Mouse (Mus musculus): ENCODE measurements at regions not wholly inside any gene's neighbourhood (a gene's known extent, or its start where the extent isn't known, plus 50 kb on each side); places are given as distances from the start of the nearest gene placed in this dataset.
A peak's percentile ranks its signal among the peaks of the same experiment; 100 is the strongest.

GRCm38 (mm10) chr4:95154377-95154776, 102.4 kb upstream of the Jun start:
- no peak for DNase-seq (ENCODE audit: low spot score in 2 of 2)

DNA sequence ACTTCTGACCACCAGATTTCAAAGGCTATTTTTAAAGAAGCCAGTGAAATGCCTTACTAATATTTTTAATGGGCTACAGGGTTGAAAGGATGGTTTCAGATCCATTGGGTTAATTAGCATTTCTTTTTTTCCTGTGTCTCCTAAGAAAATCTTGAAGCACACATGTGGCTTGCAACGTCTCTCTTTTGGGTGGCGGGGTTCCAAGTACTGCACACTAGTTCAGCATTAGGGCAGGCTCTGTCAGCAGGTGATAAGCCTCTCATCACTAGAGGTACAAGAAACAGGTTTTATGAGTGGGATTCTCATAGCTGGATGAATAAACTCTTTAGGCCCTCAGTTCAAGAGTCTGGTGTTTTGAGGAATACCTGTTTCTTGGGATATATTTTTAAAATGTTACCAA, 103.2 kb upstream of the Jun start:
- no peak for DNase-seq (ENCODE audit: low spot score in 2 of 2)

- DNase-seq (ENCODE audit: low spot score in 2 of 2) = no peak
Measured at GRCm38 (mm10) chr4:95155796-95156195, 103.8 kb upstream of the Jun start.

DNA sequence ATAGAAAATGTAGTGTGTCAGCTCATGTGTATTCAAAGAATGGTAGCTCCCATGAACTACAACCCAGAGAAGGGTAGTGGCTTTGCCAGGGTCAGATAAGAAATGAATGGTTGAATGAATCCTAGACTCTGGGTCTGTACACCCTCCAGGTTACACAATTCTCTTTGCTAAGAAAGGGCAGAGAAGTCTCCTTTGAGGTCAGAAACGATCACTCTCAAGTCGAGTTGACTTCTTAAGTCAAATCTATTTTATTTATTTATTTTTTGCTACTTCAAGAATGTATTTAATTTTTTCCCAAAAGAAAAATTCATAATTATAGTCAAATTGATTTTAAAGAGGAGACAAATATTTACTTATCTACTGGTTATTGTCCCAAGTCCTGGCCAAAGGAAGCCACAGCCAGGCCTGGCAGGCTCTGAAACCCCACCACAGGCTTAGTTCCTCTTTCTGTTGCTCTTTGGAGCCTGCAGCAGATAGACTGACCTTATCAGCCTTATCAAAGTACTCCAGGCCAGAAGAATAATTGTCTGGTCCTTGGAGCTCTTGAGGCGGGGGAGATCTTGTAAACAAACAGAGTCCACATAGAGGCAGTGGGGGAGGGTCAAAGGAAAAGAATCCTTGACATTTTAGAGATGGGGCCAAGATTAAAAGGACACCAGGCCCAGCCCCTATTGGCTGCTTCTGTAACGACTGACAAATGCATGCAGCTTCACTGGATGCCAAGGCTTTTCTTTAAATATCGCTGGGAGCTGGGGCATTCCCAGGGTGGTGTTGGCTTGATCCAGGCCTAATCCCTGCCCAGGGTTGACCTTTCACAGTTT, 104.6 kb upstream of the Jun start:
- no peak for DNase-seq (ENCODE audit: low spot score in 2 of 2)

GRCm38 (mm10) chr4:95157653-95158430, 105.8 kb upstream of the Jun start:
- DNase-seq (ENCODE audit: low spot score in 2 of 2) = no peak

DNA sequence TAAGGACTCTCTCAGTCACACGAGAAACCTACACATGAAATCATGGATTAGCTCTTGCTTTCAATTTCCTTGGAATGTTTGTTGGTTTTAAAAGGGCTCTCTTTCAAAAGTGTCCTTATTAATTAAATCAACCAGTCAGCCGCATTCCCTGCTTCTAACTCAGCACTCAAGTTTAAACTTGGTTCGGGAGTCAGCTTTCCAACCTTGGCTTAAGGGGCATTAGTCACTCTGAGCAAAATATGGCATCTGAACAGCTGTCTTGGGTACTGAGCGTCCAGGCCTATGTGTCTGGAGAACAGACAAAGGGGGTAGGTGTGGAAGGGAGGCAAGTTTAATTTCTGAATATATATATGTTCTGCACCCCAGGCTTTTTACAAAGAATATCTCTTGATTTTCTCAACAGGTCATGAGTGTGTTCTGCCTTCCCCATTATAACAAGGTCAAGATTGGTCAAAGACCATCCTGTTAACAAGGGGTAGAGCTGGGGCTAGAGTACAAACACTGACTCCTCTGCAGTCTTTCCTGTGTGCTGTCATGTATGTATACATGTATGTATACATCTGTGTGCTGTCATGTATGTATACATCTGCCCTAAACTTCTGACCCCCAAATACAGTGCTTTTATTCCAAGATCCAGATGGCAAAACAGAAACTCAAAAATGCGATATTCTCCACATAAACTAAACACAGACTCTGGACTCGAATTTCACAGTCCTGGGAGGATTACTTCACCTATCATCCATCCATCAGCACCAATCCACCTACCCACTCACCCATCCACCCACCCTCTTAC, 106.8 kb upstream of the Jun start:
- DNase-seq (ENCODE audit: low spot score in 2 of 2) = no peak

- no peak for DNase-seq (ENCODE audit: low spot score in 2 of 2)
Measured at GRCm38 (mm10) chr4:95159821-95160220, 107.8 kb upstream of the Jun start.

- DNase-seq (ENCODE audit: low spot score in 2 of 2) = no peak
Measured at GRCm38 (mm10) chr4:95160465-95160864, 108.4 kb upstream of the Jun start.

- peak; percentile 83 to 93 for DNase-seq (ENCODE audit: low spot score in 2 of 2)
Measured at GRCm38 (mm10) chr4:95160912-95161669, 109.1 kb upstream of the Jun start.

DNA sequence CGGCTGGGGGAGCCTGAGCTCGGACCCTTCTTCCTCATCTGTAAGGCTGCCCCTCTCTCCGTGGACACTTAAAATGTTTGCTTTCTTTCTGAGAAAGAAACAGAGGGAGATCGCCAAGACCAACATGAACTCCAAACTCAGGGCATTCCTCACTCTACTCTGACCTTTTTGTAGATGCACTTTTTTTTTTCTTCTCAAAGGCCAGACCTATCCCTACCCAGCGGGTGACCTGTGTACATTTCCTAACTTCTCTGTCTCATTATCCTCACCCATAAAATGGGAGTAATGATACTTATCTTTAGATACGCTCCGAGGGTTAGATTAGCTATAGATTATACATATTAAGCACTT, 109.6 kb upstream of the Jun start:
- no peak for DNase-seq (ENCODE audit: low spot score in 2 of 2)

- DNase-seq (ENCODE audit: low spot score in 2 of 2) = no peak
Measured at GRCm38 (mm10) chr4:95162386-95163090, 110.5 kb upstream of the Jun start.

DNA sequence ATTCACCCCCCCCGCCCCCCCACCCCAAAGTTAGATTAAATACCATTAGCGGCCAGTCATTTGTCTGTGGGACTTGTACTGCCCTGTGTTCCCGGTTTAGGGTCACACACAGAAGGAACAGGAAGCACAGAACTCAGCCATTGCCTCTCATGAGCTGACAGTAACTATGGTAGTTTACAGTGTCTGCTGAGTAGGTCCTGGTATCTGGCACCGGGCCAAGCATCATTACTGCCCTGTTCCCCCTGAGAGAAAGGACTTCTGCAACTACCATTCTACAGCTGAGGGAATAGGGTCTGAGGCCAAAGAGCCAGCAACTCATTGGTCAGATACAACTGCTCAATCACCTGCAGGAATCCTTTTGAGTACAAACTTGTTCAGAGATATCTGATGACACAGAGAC, 111.4 kb upstream of the Jun start:
- DNase-seq (ENCODE audit: low spot score in 2 of 2) = no peak

DNA sequence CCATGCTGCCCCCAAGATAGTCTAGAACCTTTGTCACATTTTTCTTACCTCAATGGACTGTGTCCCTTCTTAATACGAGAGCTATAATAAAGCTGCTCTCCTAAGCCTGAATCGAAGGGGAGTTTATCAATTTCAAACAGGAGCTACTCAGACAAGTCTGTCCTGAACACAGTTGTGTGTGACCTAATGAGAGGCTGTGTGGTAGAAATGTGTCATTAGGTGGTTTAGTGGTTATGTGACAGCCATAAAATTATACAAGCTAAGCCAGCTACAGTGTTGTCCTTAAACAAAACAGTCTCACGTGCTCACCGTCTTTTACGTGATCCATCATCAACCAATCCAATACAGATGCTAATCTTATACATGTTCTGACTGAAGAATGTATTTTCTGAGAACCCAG, 114.5 kb upstream of the Jun start:
- DNase-seq (ENCODE audit: low spot score in 2 of 2) = no peak

DNA sequence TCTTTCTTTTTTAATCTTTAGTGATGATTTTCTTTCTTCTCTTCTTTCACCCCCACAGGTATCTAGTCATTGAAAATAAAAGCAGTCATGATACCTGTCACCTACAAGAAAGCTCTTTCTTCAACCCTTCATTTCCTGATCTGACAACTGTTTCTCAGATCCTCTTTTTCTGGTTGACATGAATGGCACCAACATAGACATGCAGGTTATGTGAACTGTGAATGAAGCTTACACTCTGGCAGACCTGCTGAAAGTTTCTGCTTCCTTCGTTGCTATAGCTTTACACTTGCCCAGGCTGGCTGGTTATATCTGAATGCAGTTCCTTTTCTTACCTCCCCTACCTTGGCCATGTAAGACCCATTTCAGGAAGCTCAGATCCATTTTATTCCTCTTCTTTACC, 115.2 kb upstream of the Jun start:
- no peak for DNase-seq (ENCODE audit: low spot score in 2 of 2)

- no peak for DNase-seq (ENCODE audit: low spot score in 2 of 2)
Measured at GRCm38 (mm10) chr4:95169702-95170101, 117.7 kb upstream of the Jun start.

- no peak for DNase-seq (ENCODE audit: low spot score in 2 of 2)
Measured at GRCm38 (mm10) chr4:95177753-95178152, 125.7 kb upstream of the Jun start.

- DNase-seq (ENCODE audit: low spot score in 2 of 2) = no peak
Measured at GRCm38 (mm10) chr4:95178467-95178866, 126.4 kb upstream of the Jun start.

- DNase-seq (ENCODE audit: low spot score in 2 of 2) = no peak
Measured at GRCm38 (mm10) chr4:95178900-95179299, 126.9 kb upstream of the Jun start.

DNA sequence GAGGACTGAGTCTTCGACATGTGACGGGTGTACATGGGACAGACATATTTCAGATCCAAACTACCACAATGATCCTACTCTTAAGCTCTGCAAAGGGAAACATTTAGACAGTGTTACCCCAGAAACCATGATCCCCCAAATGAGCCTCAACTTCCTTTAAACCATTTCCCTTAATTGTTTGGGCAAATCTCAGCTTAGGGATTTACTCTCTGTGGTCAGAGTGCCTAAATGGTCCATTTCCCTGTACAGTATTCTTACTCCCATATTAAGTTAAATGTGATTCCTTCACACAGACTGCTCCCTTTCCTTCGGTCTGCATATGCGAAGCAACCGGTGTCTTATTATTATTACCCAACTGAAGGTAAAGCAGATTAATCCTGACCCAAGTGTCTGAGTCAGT, 128.4 kb upstream of the Jun start:
- DNase-seq (ENCODE audit: low spot score in 2 of 2) = no peak

GRCm38 (mm10) chr4:95180999-95181398, 129.0 kb upstream of the Jun start:
- no peak for DNase-seq (ENCODE audit: low spot score in 2 of 2)

GRCm38 (mm10) chr4:95184180-95184579, 132.2 kb upstream of the Jun start:
- DNase-seq (ENCODE audit: low spot score in 2 of 2) = no peak
